Mouse (Mus musculus): ENCODE data around the gene Ccl27b. TPM values are rescaled to one million over a fixed set of nuclear protein-coding genes. Genes with fewer than 3 reads are reported as not detected.

Gene Ccl27b
- not detected for polyA plus RNA-seq (2014; fragmentation: Illumina TruSeq; extraction: RNeasy Lipid Tissue Mini Kit (QIAGEN cat#74804); ENCODE audit: low read depth, low replicate concordance)

GRCm38 (mm10) chr4:42654951-42655350 lies at the start of gene Ccl27b:
TSS of gene Ccl27b (plus strand) at chr4:42655251.

GRCm38 (mm10) chr4:42611895-42612294 lies 43.2 kb upstream of the Ccl27b start, which contains the start of gene Gm10591:
TSS of gene Gm10591 (plus strand) at chr4:42612195.

GRCm38 (mm10) chr4:42629419-42629818 lies 25.6 kb upstream of the Ccl27b start, which contains the start of gene Gm2564:
TSS of gene Gm2564 (plus strand) at chr4:42629719.

GRCm38 (mm10) chr4:42661793-42662192 lies 6.7 kb downstream of the Ccl27b start, which contains the start of gene Il11ra2:
TSS of gene Il11ra2 (minus strand) at chr4:42661893.

Other genes starting within 250 kb of the Ccl27b start
- not detected for gene Gm21586, start 215.9 kb upstream of the Ccl27b start, polyA plus RNA-seq (2014; fragmentation: Illumina TruSeq; extraction: RNeasy Lipid Tissue Mini Kit (QIAGEN cat#74804); ENCODE audit: low read depth, low replicate concordance)
- 0.25 TPM for gene Gm2163, start 188.5 kb upstream of the Ccl27b start, polyA plus RNA-seq (2014; fragmentation: Illumina TruSeq; extraction: RNeasy Lipid Tissue Mini Kit (QIAGEN cat#74804); ENCODE audit: low read depth, low replicate concordance)
- gene Fam205a2, start 127.1 kb upstream of the Ccl27b start, polyA plus RNA-seq (2014; fragmentation: Illumina TruSeq; extraction: RNeasy Lipid Tissue Mini Kit (QIAGEN cat#74804); ENCODE audit: low read depth, low replicate concordance): not detected
- gene Gm10591, start 43.1 kb upstream of the Ccl27b start, polyA plus RNA-seq (2014; fragmentation: Illumina TruSeq; extraction: RNeasy Lipid Tissue Mini Kit (QIAGEN cat#74804); ENCODE audit: low read depth, low replicate concordance): 3.1 TPM
- not detected for gene Gm2564, start 25.5 kb upstream of the Ccl27b start, polyA plus RNA-seq (2014; fragmentation: Illumina TruSeq; extraction: RNeasy Lipid Tissue Mini Kit (QIAGEN cat#74804); ENCODE audit: low read depth, low replicate concordance)
- not detected for gene Il11ra2, start 6.6 kb downstream of the Ccl27b start, polyA plus RNA-seq (2014; fragmentation: Illumina TruSeq; extraction: RNeasy Lipid Tissue Mini Kit (QIAGEN cat#74804); ENCODE audit: low read depth, low replicate concordance)
- not detected for gene 4930578G10Rik, start 80.3 kb downstream of the Ccl27b start, polyA plus RNA-seq (2014; fragmentation: Illumina TruSeq; extraction: RNeasy Lipid Tissue Mini Kit (QIAGEN cat#74804); ENCODE audit: low read depth, low replicate concordance)
- not detected for gene Ccl19, start 101.3 kb downstream of the Ccl27b start, polyA plus RNA-seq (2014; fragmentation: Illumina TruSeq; extraction: RNeasy Lipid Tissue Mini Kit (QIAGEN cat#74804); ENCODE audit: low read depth, low replicate concordance)
- not detected for gene Ccl21a, start 118.7 kb downstream of the Ccl27b start, polyA plus RNA-seq (2014; fragmentation: Illumina TruSeq; extraction: RNeasy Lipid Tissue Mini Kit (QIAGEN cat#74804); ENCODE audit: low read depth, low replicate concordance)
- 0.16 TPM for gene Fam205a1, start 198.6 kb downstream of the Ccl27b start, polyA plus RNA-seq (2014; fragmentation: Illumina TruSeq; extraction: RNeasy Lipid Tissue Mini Kit (QIAGEN cat#74804); ENCODE audit: low read depth, low replicate concordance)
- not detected for gene Gm12394, start 201.5 kb downstream of the Ccl27b start, polyA plus RNA-seq (2014; fragmentation: Illumina TruSeq; extraction: RNeasy Lipid Tissue Mini Kit (QIAGEN cat#74804); ENCODE audit: low read depth, low replicate concordance)
- not detected for gene Fam205c, start 219.0 kb downstream of the Ccl27b start, polyA plus RNA-seq (2014; fragmentation: Illumina TruSeq; extraction: RNeasy Lipid Tissue Mini Kit (QIAGEN cat#74804); ENCODE audit: low read depth, low replicate concordance)

Data from sigmoid colon, adult 10 weeks (tissue).